17 mouse cellular contexts compared by ENCODE assay signal in genomic region chr14:25394931-25395330, GRCm38 (mm10).
A peak's percentile ranks its signal among the peaks of the same experiment; 100 is the strongest.
DNase-seq lines count a peak whose midpoint lies in the region; ATAC-seq lines count a peak whose summit lies in the region.
"Had no signal": no experiment of that assay in that cellular context is flagged by ENCODE, and none has a peak within 500 bp of the region (broad histone marks: within the 10 kb centered on the region; RNA-seq: fewer than 3 reads in every experiment).

No protein-coding gene starts in this region.

- no peaks in the 10 kb centered on the region for H3K36me3 ChIP-seq in heart, embryonic 11.5 days (ENCODE audit: control insufficient read depth, insufficient read depth, low read length)
- H3K36me3 ChIP-seq in embryonic facial prominence, embryonic 10.5 days (replicated peaks), result no peaks in the 10 kb centered on the region
- H3K36me3 ChIP-seq: heart, embryonic 13.5 days; liver, embryonic 12.5 days; lung, embryonic 15.5 days; neural tube, embryonic 13.5 days had no signal

- H3K4me1 ChIP-seq in heart, embryonic 11.5 days (ENCODE audit: control insufficient read depth, insufficient read depth, low read length), result peaks cover 35% of the 10 kb centered on the region
- peaks cover 51% of the 10 kb centered on the region for H3K4me1 ChIP-seq in embryonic facial prominence, embryonic 10.5 days

- 76% methylated on average over 6 of the region's 6 CpGs for WGBS in heart, embryonic 11.5 days (ENCODE audit: insufficient replicate concordance)
- WGBS in embryonic facial prominence, embryonic 10.5 days, result 68% methylated on average over 6 of the region's 6 CpGs

- H3K9ac ChIP-seq in heart, embryonic 11.5 days (ENCODE audit: low read depth, low read length), result no peak overlapping the region
- H3K9ac ChIP-seq: heart, embryonic 13.5 days; liver, embryonic 12.5 days; lung, embryonic 15.5 days; neural tube, embryonic 13.5 days had no signal

- H3K4me3 ChIP-seq in heart, embryonic 11.5 days (ENCODE audit: low read depth, low read length), result no peak overlapping the region
- H3K4me3 ChIP-seq in embryonic facial prominence, embryonic 10.5 days, result no peak overlapping the region
- H3K4me3 ChIP-seq: heart, embryonic 13.5 days; liver, embryonic 12.5 days; lung, embryonic 15.5 days; neural tube, embryonic 13.5 days had no signal

- no peak overlapping the region for H3K4me2 ChIP-seq in heart, embryonic 11.5 days
- H3K4me2 ChIP-seq: heart, embryonic 13.5 days; liver, embryonic 12.5 days; lung, embryonic 15.5 days; neural tube, embryonic 13.5 days had no signal

- no peaks in the 10 kb centered on the region for H3K27me3 ChIP-seq in heart, embryonic 11.5 days (ENCODE audit: control insufficient read depth, insufficient read depth, low read length)
- H3K27me3 ChIP-seq in embryonic facial prominence, embryonic 10.5 days (replicated peaks; ENCODE audit: low read depth, poor library complexity, severe bottlenecking), result peaks cover 11% of the 10 kb centered on the region; the same call in 1 of the 2 replicates
- H3K27me3 ChIP-seq: heart, embryonic 13.5 days; lung, embryonic 15.5 days; neural tube, embryonic 13.5 days had no signal

- no peak overlapping the region for H3K27ac ChIP-seq in heart, embryonic 11.5 days (ENCODE audit: low read depth, low read length)
- peak overlapping the region; percentile 57; the same call in 1 of the 2 replicates for H3K27ac ChIP-seq in embryonic facial prominence, embryonic 10.5 days (replicated peaks)
- H3K27ac ChIP-seq: heart, embryonic 13.5 days; liver, embryonic 12.5 days; lung, embryonic 15.5 days; neural tube, embryonic 13.5 days had no signal

- peak; percentile 50 to 59 for DNase-seq in heart, adult 9 months (ENCODE audit: low spot score in 2 of 2)
- DNase-seq in brain, adult 2 months (ENCODE audit: low read depth, low spot score), result peak; percentile 30
- no peak for DNase-seq in embryonic facial prominence, embryonic 10.5 days (ENCODE audit: low spot score)
- DNase-seq in heart, postnatal 4 days, result peak; percentile 45
- DNase-seq in lung, postnatal 14 days, result no peak
- no peak for DNase-seq in kidney, postnatal 14 days
- DNase-seq: cerebellum, adult 11 months; cerebellum, postnatal 25 days; kidney, adult 18-20 months; layer of hippocampus, postnatal 36 days; right cerebral cortex, postnatal 4 days; thymus, postnatal 25 days had no signal

- H3K9me3 ChIP-seq in heart, embryonic 11.5 days (replicated peaks; ENCODE audit: control insufficient read depth, low read length), result no peaks in the 10 kb centered on the region
- H3K9me3 ChIP-seq in embryonic facial prominence, embryonic 10.5 days, result no peaks in the 10 kb centered on the region
- H3K9me3 ChIP-seq: heart, embryonic 13.5 days; liver, embryonic 12.5 days; lung, embryonic 15.5 days; neural tube, embryonic 13.5 days had no signal

- no peak for ATAC-seq in heart, embryonic 11.5 days (replicated peaks; ENCODE audit: insufficient number of reproducible peaks, low FRiP score, low TSS enrichment)
- ATAC-seq: liver, embryonic 12.5 days had no signal

Comparison
In these comparisons a context has a peak if more than half of its experiments do, and no peak if none do; other contexts are left out.
1. DNase-seq: peak in heart, adult 9 months (2 of 2), brain, adult 2 months (single experiment) and heart, postnatal 4 days (single experiment); none in embryonic facial prominence, embryonic 10.5 days (single experiment), lung, postnatal 14 days (single experiment) and kidney, postnatal 14 days (single experiment).